Mouse (Mus musculus) erythroblast, embryonic 14.5 days (primary cell): ENCODE data around the gene Pwwp2b. TPM values are rescaled to one million over a fixed set of nuclear protein-coding genes. Genes with fewer than 3 reads are reported as not detected.

Experiments used
- H3K27me3 ChIP-seq: 2 replicates; pipeline ENCODE4 v1.6.1; 2012; ENCODE audit warnings: inconsistent platforms; ENCODE audit not compliant: control insufficient read depth
- H3K36me3 ChIP-seq: 2 replicates; pipeline ENCODE4 v1.6.1; 2012; ENCODE audit warnings: mild to moderate bottlenecking, inconsistent platforms; ENCODE audit not compliant: control insufficient read depth
- H3K4me1 ChIP-seq: 2 replicates; pipeline ENCODE4 v1.6.1; 2012; ENCODE audit warnings: inconsistent platforms; ENCODE audit not compliant: control insufficient read depth
- H3K4me3 ChIP-seq: replicated peaks from 2 replicates; pipeline ENCODE3; 2012; ENCODE audit warnings: moderate library complexity, mild to moderate bottlenecking, inconsistent platforms
- H3K9me3 ChIP-seq: 2 replicates; pipeline ENCODE4 v1.6.1; 2012; ENCODE audit warnings: low read length, inconsistent platforms, mixed read lengths; ENCODE audit not compliant: control insufficient read depth
- GATA1 ChIP-seq: IDR thresholded peaks from 2 replicates; pipeline ENCODE4 v1.6.1; 2012; ENCODE audit warnings: low read length, inconsistent platforms, mixed read lengths
- TAL1 ChIP-seq: IDR thresholded peaks from 3 replicates; pipeline ENCODE4 v1.6.1; 2012; ENCODE audit warnings: low read length, inconsistent platforms, mixed read lengths
- polyA plus RNA-seq: library from polyadenylated mRNA; stranded (reverse); fragments of >175 nt; gene quantifications from 2 replicates; pipeline ENCODE4 v1.2.3, GENCODE M21; 2012

The Pwwp2b gene
- polyA plus RNA-seq, 1 experiment, result not detected

GRCm38 (mm10) chr7:139251881-139252301 lies 3.6 kb downstream of the Pwwp2b start:
- Histone ChIP-seq H3K36me3 (peaks cover 2% of the 10 kb centered on the region; the same call in 1 of the 2 replicates), H3K27me3 (peaks cover 31% of the 10 kb centered on the region), H3K4me1 (peaks cover 27% of the 10 kb centered on the region), H3K9me3 (no peaks in the 10 kb centered on the region), H3K4me3 (no peak overlapping the region)
- TF ChIP-seq GATA1 (no peak), TAL1 (no peak)

GRCm38 (mm10) chr7:139252566-139252965 lies 4.3 kb downstream of the Pwwp2b start:
- H3K27me3 ChIP-seq, result peaks cover 24% of the 10 kb centered on the region
- peaks cover 2% of the 10 kb centered on the region; the same call in 1 of the 2 replicates for H3K36me3 ChIP-seq
- no peak overlapping the region for H3K4me3 ChIP-seq
- peaks cover 22% of the 10 kb centered on the region for H3K4me1 ChIP-seq
- H3K9me3 ChIP-seq, result no peaks in the 10 kb centered on the region
- TF ChIP-seq TAL1 (no peak), GATA1 (no peak)

- no peaks in the 10 kb centered on the region for H3K9me3 ChIP-seq
- H3K4me3 ChIP-seq, result no peak overlapping the region
- H3K36me3 ChIP-seq, result peaks cover 2% of the 10 kb centered on the region; the same call in 1 of the 2 replicates
- peaks cover 20% of the 10 kb centered on the region for H3K27me3 ChIP-seq
- TF ChIP-seq GATA1, result no peak
- no peak for TF ChIP-seq TAL1
- peaks cover 18% of the 10 kb centered on the region for H3K4me1 ChIP-seq
These were observed 4.7 kb downstream of the Pwwp2b start for GRCm38 (mm10) chr7:139252986-139253385.

- H3K9me3 ChIP-seq, result no peaks in the 10 kb centered on the region
- peaks cover 16% of the 10 kb centered on the region for H3K4me1 ChIP-seq
- no peak for TF ChIP-seq GATA1
- TF ChIP-seq TAL1, result no peak
- H3K27me3 ChIP-seq, result peaks cover 15% of the 10 kb centered on the region
- peaks cover 2% of the 10 kb centered on the region; the same call in 1 of the 2 replicates for H3K36me3 ChIP-seq
- H3K4me3 ChIP-seq, result no peak overlapping the region
These were observed 5.2 kb downstream of the Pwwp2b start for GRCm38 (mm10) chr7:139253462-139253861.

GRCm38 (mm10) chr7:139254626-139255025 lies 6.3 kb downstream of the Pwwp2b start:
- TF ChIP-seq TAL1 (no peak), GATA1 (no peak)
- H3K36me3 ChIP-seq, result peaks cover 2% of the 10 kb centered on the region; the same call in 1 of the 2 replicates
- H3K4me1 ChIP-seq, result peaks cover 5% of the 10 kb centered on the region
- no peak overlapping the region for H3K4me3 ChIP-seq
- no peaks in the 10 kb centered on the region for H3K9me3 ChIP-seq
- H3K27me3 ChIP-seq, result peaks cover 4% of the 10 kb centered on the region

GRCm38 (mm10) chr7:139257752-139258542 lies 9.7 kb downstream of the Pwwp2b start:
- TF ChIP-seq GATA1 (no peak), TAL1 (no peak)
- Histone ChIP-seq H3K9me3 (no peaks in the 10 kb centered on the region), H3K27me3 (no peaks in the 10 kb centered on the region), H3K36me3 (peaks cover 2% of the 10 kb centered on the region; the same call in 1 of the 2 replicates), H3K4me1 (peaks cover 1% of the 10 kb centered on the region; the same call in 1 of the 2 replicates), H3K4me3 (no peak overlapping the region)

GRCm38 (mm10) chr7:139264337-139264736 lies 16.1 kb downstream of the Pwwp2b start:
- Histone ChIP-seq H3K4me3 (no peak overlapping the region), H3K36me3 (no peaks in the 10 kb centered on the region; the same call in 1 of the 2 replicates), H3K27me3 (no peaks in the 10 kb centered on the region), H3K4me1 (no peaks in the 10 kb centered on the region), H3K9me3 (no peaks in the 10 kb centered on the region)
- TF ChIP-seq TAL1 (no peak), GATA1 (no peak)

- no peaks in the 10 kb centered on the region for H3K9me3 ChIP-seq
- H3K36me3 ChIP-seq, result no peaks in the 10 kb centered on the region; the same call in 1 of the 2 replicates
- no peak for TF ChIP-seq GATA1
- no peak for TF ChIP-seq TAL1
- no peak overlapping the region for H3K4me3 ChIP-seq
- H3K4me1 ChIP-seq, result no peaks in the 10 kb centered on the region
- H3K27me3 ChIP-seq, result no peaks in the 10 kb centered on the region
These were observed 17.4 kb downstream of the Pwwp2b start for GRCm38 (mm10) chr7:139265634-139266033.

- TF ChIP-seq TAL1, result no peak
- TF ChIP-seq GATA1, result no peak
- H3K4me1 ChIP-seq, result no peaks in the 10 kb centered on the region
- no peaks in the 10 kb centered on the region; the same call in 1 of the 2 replicates for H3K36me3 ChIP-seq
These were observed 18.1 kb downstream of the Pwwp2b start for GRCm38 (mm10) chr7:139266431-139266830.

More at GRCm38 (mm10) chr7:139266431-139266830, 18.1 kb downstream of the Pwwp2b start:
- H3K27me3 ChIP-seq, result no peaks in the 10 kb centered on the region
- no peaks in the 10 kb centered on the region for H3K9me3 ChIP-seq
- no peak overlapping the region for H3K4me3 ChIP-seq
